Mouse (Mus musculus): ENCODE data around the gene Ppp1r36. TPM values are rescaled to one million over a fixed set of nuclear protein-coding genes. Genes with fewer than 3 reads are reported as not detected.

Gene Ppp1r36
- polyA plus RNA-seq, 1 experiment from 2014 or later = 1.8 TPM

DNA sequence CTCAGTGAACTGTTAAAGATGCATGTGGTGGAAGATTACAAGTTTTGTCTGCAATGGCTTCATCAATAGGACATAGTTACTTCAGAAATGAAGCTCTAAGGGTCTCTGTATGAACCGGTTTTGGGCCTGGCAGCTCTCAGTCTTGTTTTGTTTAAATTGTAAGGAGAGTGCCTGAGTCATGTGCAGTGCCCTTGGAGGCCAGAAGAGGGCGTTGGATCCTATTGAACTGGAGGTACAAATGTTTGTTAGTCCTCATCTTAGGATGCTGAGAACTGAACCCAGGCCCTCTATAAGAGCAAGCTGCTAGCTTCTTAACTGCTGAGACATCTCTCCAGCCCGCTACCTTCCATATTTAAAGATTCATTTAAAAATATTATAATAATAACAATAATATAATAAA is 15.7 kb upstream of the Ppp1r36 start:
- ATAC-seq (replicated peaks; ENCODE audit: insufficient number of reproducible peaks, insufficient read depth, low FRiP score, low read depth) = no peak
- Histone ChIP-seq H3K4me1 (replicated peaks) (peaks cover 28% of the 10 kb centered on the region), H3K4me2 (no peak overlapping the region), H3K27ac (no peak overlapping the region), H3K4me3 (no peak overlapping the region), H3K9ac (no peak overlapping the region), H3K9me3 (replicated peaks) (no peaks in the 10 kb centered on the region), H3K36me3 (no peaks in the 10 kb centered on the region; the same call in 1 of the 2 replicates), H3K27me3 (peaks cover 18% of the 10 kb centered on the region)
- WGBS = 60% methylated on average over 3 of the region's 3 CpGs

DNA sequence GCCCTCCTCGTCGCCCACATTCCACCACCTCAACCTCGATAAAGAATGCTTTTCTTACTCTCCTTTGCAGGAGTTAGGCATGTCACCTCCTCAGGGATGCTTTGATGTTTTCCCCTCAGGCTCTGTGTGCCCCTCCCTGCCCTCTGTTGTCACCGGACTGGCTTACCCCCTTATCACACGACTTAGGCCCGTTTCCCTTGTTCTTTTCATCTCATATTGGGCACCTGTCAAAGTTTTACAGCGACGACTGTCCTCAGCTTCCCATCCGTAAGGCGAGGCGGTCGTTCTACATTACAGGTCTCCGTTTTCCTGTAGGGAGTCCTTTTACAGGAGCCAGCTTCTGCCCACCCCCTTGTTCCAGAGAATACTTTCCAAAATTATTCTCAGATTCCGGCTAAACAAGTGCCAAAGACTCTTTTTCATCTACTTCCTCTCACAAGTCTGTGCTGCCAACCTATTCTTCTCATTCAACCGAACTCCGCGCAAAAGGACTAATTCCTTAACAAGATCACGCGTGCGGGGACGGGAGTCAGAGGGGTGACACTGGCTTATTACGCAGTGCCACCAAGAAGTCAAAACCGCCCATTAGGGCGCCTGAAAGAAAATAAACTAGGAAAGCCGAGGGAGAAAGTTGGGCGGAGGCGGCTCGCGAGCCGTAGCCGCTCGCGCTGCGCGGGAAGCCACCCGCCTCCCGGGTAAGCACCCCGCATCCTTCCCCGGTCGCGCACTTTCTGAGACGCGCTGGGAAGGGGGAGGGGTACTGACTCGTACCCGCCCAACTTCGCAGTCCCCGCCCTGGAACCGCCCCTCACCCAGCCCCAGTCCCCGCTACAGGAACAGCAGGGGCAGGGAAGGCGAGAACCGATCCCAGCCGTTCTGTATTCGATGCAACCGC is 14.1 kb upstream of the Ppp1r36 start:
- WGBS = 1% methylated on average over 51 of the region's 54 CpGs
- no peaks in the 10 kb centered on the region; the same call in 1 of the 2 replicates for H3K36me3 ChIP-seq
- peak overlapping the region; percentile 82 for H3K9ac ChIP-seq
- H3K9me3 ChIP-seq (replicated peaks) = no peaks in the 10 kb centered on the region
- peak overlapping the region; percentile 79 for H3K4me3 ChIP-seq
- H3K4me1 ChIP-seq (replicated peaks) = peaks cover 28% of the 10 kb centered on the region
- peak overlapping the region; percentile 99 for H3K27ac ChIP-seq
- ATAC-seq (replicated peaks; ENCODE audit: insufficient number of reproducible peaks, insufficient read depth, low FRiP score, low read depth) = peak; percentile 88
- peaks cover 24% of the 10 kb centered on the region for H3K27me3 ChIP-seq
- peak overlapping the region; percentile 94 for H3K4me2 ChIP-seq

DNA sequence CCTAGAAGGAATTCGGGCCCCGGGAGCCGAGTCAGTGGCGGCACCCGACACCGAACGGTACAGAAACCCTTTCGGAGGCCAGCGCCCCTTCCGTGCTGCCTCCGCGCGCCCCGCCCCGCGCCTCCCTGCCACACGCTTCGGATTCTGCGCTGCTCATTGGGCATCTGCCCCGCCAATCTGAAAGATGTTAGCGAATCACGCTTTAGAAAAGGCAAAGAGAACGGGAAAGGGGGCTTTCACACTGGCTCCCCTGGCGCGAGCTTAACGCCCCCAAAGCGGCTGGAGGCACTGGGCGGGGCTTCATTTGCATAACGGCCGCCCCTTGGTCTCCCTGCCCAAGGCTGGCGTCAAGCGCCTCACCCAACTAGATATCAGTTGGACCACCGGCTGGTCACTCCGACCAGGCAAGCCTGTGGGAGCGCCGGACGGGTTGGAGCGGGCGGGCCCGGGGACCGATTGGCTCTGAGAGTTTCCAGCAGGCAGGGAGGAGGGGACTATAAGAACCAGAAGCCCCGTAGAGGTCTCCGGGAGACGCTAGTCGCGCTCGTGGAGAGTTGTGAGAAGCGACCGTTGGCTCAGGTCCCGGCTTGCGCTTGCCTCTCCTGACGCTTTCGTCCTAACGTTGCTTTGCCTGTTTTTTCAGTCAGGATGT is 13.3 kb upstream of the Ppp1r36 start, which contains the start of gene Hspa2:
Gene Hspa2 (plus strand): TSS at position 291 of the 652 bp plus-strand sequence.
- Histone ChIP-seq H3K9me3 (replicated peaks) (no peaks in the 10 kb centered on the region), H3K4me1 (replicated peaks) (peaks cover 26% of the 10 kb centered on the region), H3K36me3 (no peaks in the 10 kb centered on the region), H3K27ac (peak within 1 kb of the TSS; percentile 99), H3K4me2 (peak within 1 kb of the TSS; percentile 94), H3K27me3 (peaks cover 24% of the 10 kb centered on the region), H3K9ac (peak within 1 kb of the TSS; percentile 82), H3K4me3 (peak within 1 kb of the TSS; percentile 79)
- peak; percentile 97 for ATAC-seq (replicated peaks; ENCODE audit: insufficient number of reproducible peaks, insufficient read depth, low FRiP score, low read depth)
- WGBS = under 1% methylated on average over 54 of the region's 54 CpGs

DNA sequence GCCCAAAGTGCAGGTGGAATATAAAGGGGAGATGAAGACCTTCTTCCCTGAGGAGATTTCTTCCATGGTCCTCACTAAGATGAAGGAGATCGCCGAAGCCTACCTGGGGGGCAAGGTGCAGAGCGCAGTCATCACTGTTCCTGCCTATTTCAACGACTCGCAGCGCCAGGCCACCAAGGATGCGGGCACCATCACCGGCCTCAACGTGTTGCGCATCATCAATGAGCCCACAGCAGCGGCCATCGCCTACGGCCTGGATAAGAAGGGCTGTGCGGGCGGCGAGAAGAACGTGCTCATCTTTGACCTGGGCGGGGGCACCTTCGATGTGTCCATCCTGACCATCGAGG is 12.5 kb upstream of the Ppp1r36 start:
- H3K27ac ChIP-seq = no peak overlapping the region
- H3K27me3 ChIP-seq = peaks cover 24% of the 10 kb centered on the region
- no peaks in the 10 kb centered on the region for H3K36me3 ChIP-seq
- H3K4me3 ChIP-seq = peak overlapping the region; percentile 79
- H3K9me3 ChIP-seq (replicated peaks) = no peaks in the 10 kb centered on the region
- H3K4me1 ChIP-seq (replicated peaks) = peaks cover 26% of the 10 kb centered on the region
- no peak for ATAC-seq (replicated peaks; ENCODE audit: insufficient number of reproducible peaks, insufficient read depth, low FRiP score, low read depth)
- peak overlapping the region; percentile 35 for H3K9ac ChIP-seq
- 11% methylated on average over 20 of the region's 20 CpGs for WGBS
- H3K4me2 ChIP-seq = peak overlapping the region; percentile 94

DNA sequence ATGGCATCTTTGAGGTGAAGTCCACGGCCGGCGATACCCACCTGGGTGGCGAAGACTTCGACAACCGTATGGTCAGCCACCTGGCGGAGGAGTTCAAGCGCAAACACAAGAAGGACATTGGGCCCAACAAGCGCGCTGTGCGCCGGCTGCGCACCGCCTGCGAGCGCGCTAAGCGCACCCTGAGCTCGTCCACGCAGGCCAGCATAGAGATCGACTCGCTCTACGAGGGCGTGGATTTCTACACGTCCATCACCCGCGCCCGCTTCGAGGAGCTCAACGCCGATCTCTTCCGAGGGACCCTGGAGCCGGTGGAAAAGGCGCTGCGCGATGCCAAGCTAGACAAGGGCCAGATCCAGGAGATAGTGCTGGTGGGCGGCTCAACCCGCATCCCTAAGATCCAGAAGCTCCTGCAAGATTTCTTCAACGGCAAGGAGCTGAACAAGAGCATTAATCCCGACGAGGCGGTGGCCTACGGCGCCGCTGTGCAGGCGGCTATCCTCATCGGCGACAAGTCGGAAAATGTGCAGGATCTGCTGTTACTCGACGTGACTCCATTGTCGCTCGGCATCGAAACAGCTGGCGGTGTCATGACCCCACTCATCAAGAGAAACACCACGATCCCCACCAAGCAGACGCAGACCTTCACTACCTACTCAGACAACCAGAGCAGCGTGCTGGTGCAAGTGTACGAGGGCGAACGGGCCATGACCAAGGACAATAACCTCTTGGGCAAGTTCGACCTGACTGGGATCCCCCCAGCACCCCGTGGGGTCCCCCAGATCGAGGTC is 12.0 kb upstream of the Ppp1r36 start:
- peak overlapping the region; percentile 35; the same call in 1 of the 2 replicates for H3K9ac ChIP-seq
- WGBS = 4% methylated on average over 64 of the region's 64 CpGs
- H3K27me3 ChIP-seq = peaks cover 24% of the 10 kb centered on the region
- no peak overlapping the region for H3K27ac ChIP-seq
- H3K36me3 ChIP-seq = no peaks in the 10 kb centered on the region
- ATAC-seq (replicated peaks; ENCODE audit: insufficient number of reproducible peaks, insufficient read depth, low FRiP score, low read depth) = no peak
- peak overlapping the region; percentile 79 for H3K4me3 ChIP-seq
- H3K4me2 ChIP-seq = peak overlapping the region; percentile 94
- H3K4me1 ChIP-seq (replicated peaks) = peaks cover 26% of the 10 kb centered on the region
- no peaks in the 10 kb centered on the region for H3K9me3 ChIP-seq (replicated peaks)

DNA sequence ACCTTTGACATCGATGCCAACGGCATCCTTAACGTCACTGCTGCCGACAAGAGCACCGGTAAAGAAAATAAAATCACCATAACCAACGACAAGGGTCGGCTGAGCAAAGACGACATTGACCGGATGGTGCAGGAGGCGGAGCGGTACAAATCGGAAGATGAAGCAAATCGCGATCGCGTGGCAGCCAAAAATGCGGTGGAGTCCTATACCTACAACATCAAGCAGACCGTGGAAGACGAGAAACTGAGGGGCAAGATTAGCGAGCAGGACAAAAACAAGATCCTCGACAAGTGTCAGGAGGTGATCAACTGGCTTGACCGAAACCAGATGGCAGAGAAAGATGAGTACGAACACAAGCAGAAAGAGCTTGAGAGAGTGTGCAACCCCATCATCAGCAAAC is 11.4 kb upstream of the Ppp1r36 start:
- Histone ChIP-seq H3K4me3 (peak overlapping the region; percentile 79), H3K36me3 (no peaks in the 10 kb centered on the region), H3K4me1 (replicated peaks) (peaks cover 26% of the 10 kb centered on the region), H3K4me2 (peak overlapping the region; percentile 94), H3K9me3 (replicated peaks) (no peaks in the 10 kb centered on the region), H3K27ac (no peak overlapping the region), H3K27me3 (peaks cover 24% of the 10 kb centered on the region), H3K9ac (peak overlapping the region; percentile 17; the same call in 1 of the 2 replicates)
- no peak for ATAC-seq (replicated peaks; ENCODE audit: insufficient number of reproducible peaks, insufficient read depth, low FRiP score, low read depth)
- WGBS = 4% methylated on average over 23 of the region's 23 CpGs

DNA sequence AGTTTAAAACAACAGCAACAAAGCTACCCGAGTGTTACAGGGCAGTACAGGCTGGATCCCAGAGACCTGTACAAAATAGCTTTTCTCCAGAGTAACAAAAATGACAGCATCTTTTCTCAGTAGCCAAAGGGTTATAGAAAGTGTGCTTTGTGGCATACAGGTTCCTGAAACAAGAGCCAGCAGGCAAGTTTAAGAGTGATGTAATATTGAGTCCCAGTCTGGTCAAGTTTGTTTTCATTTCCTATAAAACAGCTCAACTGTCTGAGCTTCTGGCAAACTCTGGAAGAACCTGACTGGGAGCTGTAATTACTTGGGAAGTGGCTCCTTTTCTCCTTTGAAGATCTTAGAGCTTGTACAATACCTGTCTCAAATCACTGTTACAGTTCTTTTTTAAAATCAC is 10.2 kb upstream of the Ppp1r36 start:
- Histone ChIP-seq H3K4me2 (no peak overlapping the region), H3K27ac (no peak overlapping the region), H3K4me1 (replicated peaks) (peaks cover 26% of the 10 kb centered on the region), H3K36me3 (no peaks in the 10 kb centered on the region), H3K4me3 (no peak overlapping the region), H3K9me3 (replicated peaks) (no peaks in the 10 kb centered on the region), H3K9ac (no peak overlapping the region), H3K27me3 (peaks cover 24% of the 10 kb centered on the region)
- 60% methylated on average over 1 of the region's 1 CpGs for WGBS
- no peak for ATAC-seq (replicated peaks; ENCODE audit: insufficient number of reproducible peaks, insufficient read depth, low FRiP score, low read depth)

DNA sequence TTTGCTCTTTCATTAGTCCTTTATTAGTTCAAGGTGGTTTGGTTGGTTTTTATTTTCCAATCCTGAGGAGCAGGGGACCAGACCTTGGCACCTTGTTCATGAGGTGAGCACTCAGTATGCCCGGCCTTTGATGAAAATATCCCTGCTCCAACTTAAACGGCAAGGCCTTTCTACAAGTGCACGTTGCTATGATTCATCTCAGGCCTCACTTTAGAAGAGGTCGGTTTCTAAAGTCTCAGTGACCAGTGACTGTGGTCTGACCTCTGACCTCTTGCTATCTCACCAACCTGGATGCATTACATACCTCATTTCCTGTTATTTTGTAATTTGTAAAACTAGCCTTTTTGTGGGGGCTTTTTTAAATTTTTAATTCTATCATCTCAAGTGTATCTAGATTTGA is 8.2 kb upstream of the Ppp1r36 start:
- no peak overlapping the region for H3K4me2 ChIP-seq
- WGBS = 57% methylated on average over 4 of the region's 4 CpGs
- ATAC-seq (replicated peaks; ENCODE audit: insufficient number of reproducible peaks, insufficient read depth, low FRiP score, low read depth) = no peak

DNA sequence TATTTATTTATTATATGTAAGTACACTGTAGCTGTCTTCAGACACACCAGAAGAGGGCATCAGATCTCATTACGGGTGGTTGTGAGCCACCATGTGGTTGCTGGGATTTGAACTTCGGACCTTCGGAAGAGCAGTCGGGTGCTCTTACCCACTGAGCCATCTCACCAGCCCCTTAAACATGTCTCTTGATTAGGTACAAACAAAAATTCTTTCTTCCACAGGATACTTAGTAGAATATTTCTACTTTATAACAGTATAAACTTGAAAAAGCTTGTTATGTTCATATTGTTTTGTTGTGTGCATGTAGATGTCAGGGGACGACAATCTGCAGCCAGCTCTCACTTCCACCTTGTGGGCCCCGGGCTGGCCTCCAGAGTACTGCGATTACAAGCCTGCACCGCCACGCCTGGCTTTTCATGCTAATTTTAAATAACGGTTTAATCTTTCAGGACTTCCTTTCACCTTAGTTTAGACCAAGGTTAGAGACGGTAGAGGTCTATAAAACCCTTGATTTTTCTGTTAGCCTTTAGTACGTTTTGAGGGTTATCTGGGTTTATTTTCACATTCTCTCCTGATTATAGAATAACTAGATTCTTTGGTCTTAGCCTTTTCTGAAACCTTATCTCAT is 1.8 kb upstream of the Ppp1r36 start:
- ATAC-seq (replicated peaks; ENCODE audit: insufficient number of reproducible peaks, insufficient read depth, low FRiP score, low read depth) = no peak
- H3K27ac ChIP-seq = 0 out of 2 replicates have a peak overlapping the region, but pooled peaks have one; percentile 12
- WGBS = 63% methylated on average over 12 of the region's 12 CpGs
- no peaks in the 10 kb centered on the region for H3K27me3 ChIP-seq
- no peak overlapping the region for H3K4me2 ChIP-seq
- no peaks in the 10 kb centered on the region for H3K36me3 ChIP-seq
- H3K9me3 ChIP-seq (replicated peaks) = no peaks in the 10 kb centered on the region
- H3K4me3 ChIP-seq = no peak overlapping the region
- H3K4me1 ChIP-seq (replicated peaks) = peaks cover 8% of the 10 kb centered on the region
- no peak overlapping the region for H3K9ac ChIP-seq

More for the DNA sequence above, 8.2 kb upstream of the Ppp1r36 start:
- no peak overlapping the region for H3K27ac ChIP-seq
- no peak overlapping the region for H3K9ac ChIP-seq
- H3K36me3 ChIP-seq = no peaks in the 10 kb centered on the region
- no peaks in the 10 kb centered on the region for H3K9me3 ChIP-seq (replicated peaks)
- H3K4me3 ChIP-seq = no peak overlapping the region
- peaks cover 24% of the 10 kb centered on the region for H3K27me3 ChIP-seq
- H3K4me1 ChIP-seq (replicated peaks) = peaks cover 19% of the 10 kb centered on the region

DNA sequence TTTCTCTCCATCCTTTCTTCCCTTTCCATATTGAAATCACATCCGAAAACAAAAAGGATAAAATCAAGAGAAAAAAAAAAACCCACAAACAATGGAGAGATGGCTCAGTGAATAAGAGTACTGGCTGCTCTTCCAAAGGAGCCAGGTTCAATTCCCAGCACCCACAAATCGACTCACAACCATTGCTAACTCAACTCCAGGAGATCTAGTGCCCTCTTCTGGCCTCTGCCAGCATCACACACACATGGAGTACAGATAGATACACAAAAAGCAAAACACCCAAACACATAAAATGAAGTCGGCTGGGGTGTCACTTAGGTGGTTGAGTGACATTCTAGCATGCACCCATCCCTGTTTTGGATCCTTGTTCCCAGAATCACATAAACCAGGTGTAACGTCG is 1.0 kb downstream of the Ppp1r36 start:
- no peak overlapping the region for H3K4me3 ChIP-seq
- H3K27ac ChIP-seq = no peak overlapping the region
- no peaks in the 10 kb centered on the region for H3K9me3 ChIP-seq (replicated peaks)
- no peak overlapping the region for H3K4me2 ChIP-seq
- H3K27me3 ChIP-seq = no peaks in the 10 kb centered on the region
- no peak overlapping the region for H3K9ac ChIP-seq
- no peak for ATAC-seq (replicated peaks; ENCODE audit: insufficient number of reproducible peaks, insufficient read depth, low FRiP score, low read depth)
- no peaks in the 10 kb centered on the region for H3K36me3 ChIP-seq
- H3K4me1 ChIP-seq (replicated peaks) = peaks cover 8% of the 10 kb centered on the region
- 91% methylated on average over 5 of the region's 5 CpGs for WGBS

DNA sequence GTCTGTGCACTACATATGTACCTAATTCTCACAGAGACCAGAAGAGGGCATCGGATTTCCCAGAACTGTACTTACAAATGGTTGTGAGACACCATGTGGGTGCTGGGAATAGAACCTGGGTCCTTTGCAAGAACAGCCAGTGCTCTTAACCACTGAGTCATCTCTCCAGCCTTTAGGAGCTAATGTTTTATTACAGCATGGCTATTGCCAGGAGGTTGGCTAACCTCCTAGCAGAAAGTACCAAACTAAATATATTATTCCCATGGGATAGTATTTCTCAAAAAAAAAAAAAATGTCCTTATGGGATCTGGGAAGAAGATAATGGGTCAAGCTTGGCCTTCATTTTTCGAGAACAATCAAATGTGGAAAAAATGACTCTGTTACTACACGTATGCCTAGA is 7.9 kb downstream of the Ppp1r36 start:
- no peak overlapping the region for H3K4me3 ChIP-seq
- no peak for ATAC-seq (replicated peaks; ENCODE audit: insufficient number of reproducible peaks, insufficient read depth, low FRiP score, low read depth)
- no peak overlapping the region for H3K9ac ChIP-seq
- no peaks in the 10 kb centered on the region for H3K4me1 ChIP-seq (replicated peaks)
- H3K9me3 ChIP-seq (replicated peaks) = no peaks in the 10 kb centered on the region
- 88% methylated on average over 3 of the region's 3 CpGs for WGBS
- H3K4me2 ChIP-seq = no peak overlapping the region
- no peaks in the 10 kb centered on the region for H3K27me3 ChIP-seq
- no peaks in the 10 kb centered on the region for H3K36me3 ChIP-seq
- H3K27ac ChIP-seq = no peak overlapping the region
